Comparison of ENCODE assay signal across 11 mouse cellular contexts in genomic region chr2:160369653-160370420, GRCm38 (mm10). TPM values are rescaled to one million over a fixed set of nuclear protein-coding genes. Genes with fewer than 3 reads are reported as not detected.
A peak's percentile ranks its signal among the peaks of the same experiment; 100 is the strongest.
DNase-seq lines count a peak whose midpoint lies in the region; ATAC-seq and TF ChIP-seq lines count a peak whose summit lies in the region.
"Had no signal": no experiment of that assay in that cellular context is flagged by ENCODE, and none has a peak within 500 bp of the region (broad histone marks: within the 10 kb centered on the region; RNA-seq: fewer than 3 reads in every experiment).

No protein-coding gene starts in this region.

- intact Hi-C loops in heart, postnatal 25 days (cut with DNase I): loop anchor here (2.0 to 10.0 kb wide), 4 partner anchors 308 to 1455 kb away; no protein-coding TSS in a partner anchor

- no peak for TF ChIP-seq CTCF in E14TG2a.4 (conservative IDR thresholded peaks at IDR 0.05; ENCODE audit: low read length)

- ATAC-seq in heart, embryonic 16.5 days (replicated peaks; ENCODE audit: extremely low read depth, insufficient read depth, low FRiP score): no peak
- ATAC-seq in embryonic facial prominence, embryonic 11.5 days (replicated peaks; ENCODE audit: insufficient number of reproducible peaks, low FRiP score, low TSS enrichment, low read depth): no peak
- ATAC-seq in limb, embryonic 12.5 days (ENCODE audit: insufficient number of reproducible peaks, insufficient read depth, low FRiP score, low TSS enrichment, low read depth): no peak

- no peaks in the 10 kb centered on the region for H3K9me3 ChIP-seq in heart, embryonic 16.5 days (replicated peaks; ENCODE audit: control insufficient read depth, low read length)
- peaks cover 11% of the 10 kb centered on the region for H3K9me3 ChIP-seq in E14TG2a.4 (ENCODE audit: low read length)
- no peaks in the 10 kb centered on the region for H3K9me3 ChIP-seq in embryonic facial prominence, embryonic 11.5 days (replicated peaks; ENCODE audit: control insufficient read depth, low read length)
- no peaks in the 10 kb centered on the region for H3K9me3 ChIP-seq in limb, embryonic 12.5 days

- peaks cover 71% of the 10 kb centered on the region for H3K27me3 ChIP-seq in heart, embryonic 16.5 days (ENCODE audit: control insufficient read depth, insufficient read depth, low read length)
- H3K27me3 ChIP-seq in E14TG2a.4 (ENCODE audit: insufficient read depth, low read length): peaks cover 99% of the 10 kb centered on the region
- H3K27me3 ChIP-seq in embryonic facial prominence, embryonic 11.5 days (ENCODE audit: control insufficient read depth, insufficient read depth, low read length): peaks cover 49% of the 10 kb centered on the region
- H3K27me3 ChIP-seq in limb, embryonic 12.5 days: peaks cover 87% of the 10 kb centered on the region

- 6% methylated on average over 25 of the region's 25 CpGs for WGBS in heart, embryonic 16.5 days
- WGBS in embryonic facial prominence, embryonic 11.5 days: 2% methylated on average over 25 of the region's 25 CpGs
- WGBS in limb, embryonic 12.5 days: 2% methylated on average over 25 of the region's 25 CpGs

- H3K4me3 ChIP-seq in heart, embryonic 16.5 days (ENCODE audit: low read length): peak overlapping the region; percentile 65
- H3K4me3 ChIP-seq in E14TG2a.4 (replicated peaks; ENCODE audit: low read length): peak overlapping the region; percentile 8; the same call in 1 of the 2 replicates
- peak overlapping the region; percentile 28; the same call in 1 of the 2 replicates for H3K4me3 ChIP-seq in embryonic facial prominence, embryonic 11.5 days (ENCODE audit: low read depth, low read length)
- H3K4me3 ChIP-seq in limb, embryonic 12.5 days (replicated peaks): peak overlapping the region; percentile 36

- H3K36me3 ChIP-seq in heart, embryonic 16.5 days (ENCODE audit: control insufficient read depth, insufficient read depth): no peaks in the 10 kb centered on the region
- no peaks in the 10 kb centered on the region for H3K36me3 ChIP-seq in E14TG2a.4 (ENCODE audit: insufficient read depth, low read length)
- no peaks in the 10 kb centered on the region for H3K36me3 ChIP-seq in embryonic facial prominence, embryonic 11.5 days (replicated peaks; ENCODE audit: control insufficient read depth, insufficient read depth, low read depth, low read length)
- H3K36me3 ChIP-seq in limb, embryonic 12.5 days: no peaks in the 10 kb centered on the region

- peaks cover 20% of the 10 kb centered on the region for H3K4me1 ChIP-seq in heart, embryonic 16.5 days (ENCODE audit: control insufficient read depth, insufficient read depth, low read length)
- H3K4me1 ChIP-seq in E14TG2a.4 (replicated peaks; ENCODE audit: low read depth, low read length): peaks cover 46% of the 10 kb centered on the region
- H3K4me1 ChIP-seq in embryonic facial prominence, embryonic 11.5 days (ENCODE audit: control insufficient read depth, insufficient read depth, low read length): peaks cover 8% of the 10 kb centered on the region
- H3K4me1 ChIP-seq in limb, embryonic 12.5 days (replicated peaks): peaks cover 50% of the 10 kb centered on the region

- DNase-seq in heart, postnatal 25 days (ENCODE audit: low spot score): no peak
- DNase-seq in embryonic facial prominence, embryonic 11.5 days (ENCODE audit: low spot score): no peak
- DNase-seq in spleen, adult 18-20 months: no peak
- DNase-seq in adrenal gland, adult 8-10 months: no peak
- no peak for DNase-seq in right cerebral cortex, postnatal 10 days (ENCODE audit: low spot score in 2 of 2)

- peak overlapping the region; percentile 99 for H3K4me2 ChIP-seq in heart, embryonic 16.5 days (ENCODE audit: low read depth, low read length)
- peak overlapping the region; percentile 89; the same call in 1 of the 2 replicates for H3K4me2 ChIP-seq in embryonic facial prominence, embryonic 11.5 days (ENCODE audit: low read depth, low read length)
- H3K4me2 ChIP-seq in limb, embryonic 12.5 days: peak overlapping the region; percentile 95

- no peak overlapping the region for H3K27ac ChIP-seq in heart, embryonic 16.5 days (ENCODE audit: low read length)
- H3K27ac ChIP-seq in embryonic facial prominence, embryonic 11.5 days (replicated peaks; ENCODE audit: low read depth, low read length): no peak overlapping the region
- no peak overlapping the region for H3K27ac ChIP-seq in limb, embryonic 12.5 days
- H3K27ac ChIP-seq: macrophage had no signal

- H3K9ac ChIP-seq in heart, embryonic 16.5 days (ENCODE audit: low read length): no peak overlapping the region
- H3K9ac ChIP-seq in embryonic facial prominence, embryonic 11.5 days (replicated peaks; ENCODE audit: low read length): no peak overlapping the region
- no peak overlapping the region for H3K9ac ChIP-seq in limb, embryonic 12.5 days (replicated peaks)

RNA-seq across cellular contexts. Expression of gene Mafb, which starts 3.0 kb away (rescaled TPM):
- polyA plus RNA-seq in heart, embryonic 16.5 days (2015; fragmentation: Nextera tagmentation; extraction: Ambion mirVana): 5.8 and 8.2 TPM in 2 replicates
- total RNA-seq in heart, postnatal 25 days (2021): 10 to 100 TPM; 11.2 to 13.1 TPM
- polyA plus RNA-seq in embryonic facial prominence, embryonic 11.5 days (2014; fragmentation: Nextera tagmentation; extraction: Ambion mirVana): 4.9 and 5.1 TPM in 2 replicates
- 9.1 and 10.3 TPM in 2 replicates for polyA plus RNA-seq in limb, embryonic 12.5 days (2016; fragmentation: Nextera tagmentation; extraction: Ambion mirVana)
- 10 to 100 TPM; 13.0 to 15.2 (median 14.0) TPM for total RNA-seq in adrenal gland, adult 8-10 months (2022)
- total RNA-seq: granulocyte monocyte progenitor cell, adult 5-6 weeks had no signal

RNA-seq across cellular contexts. Expression of gene Gm826, which starts 35.9 kb away (rescaled TPM):
- 12.0 and 12.7 TPM in 2 replicates for polyA plus RNA-seq in heart, embryonic 16.5 days (2015; fragmentation: Nextera tagmentation; extraction: Ambion mirVana)
- 1 to 10 TPM; 8.1 to 9.4 TPM for total RNA-seq in heart, postnatal 25 days (2021)
- not detected in 2 replicates for polyA plus RNA-seq in embryonic facial prominence, embryonic 11.5 days (2014; fragmentation: Nextera tagmentation; extraction: Ambion mirVana)
- not detected in 2 replicates for polyA plus RNA-seq in limb, embryonic 12.5 days (2016; fragmentation: Nextera tagmentation; extraction: Ambion mirVana)
- 1 to 10 TPM in 2 of 4 experiments, under 1 TPM in 2; 0.52 to 1.2 (median 0.83) TPM for total RNA-seq in adrenal gland, adult 8-10 months (2022)
- total RNA-seq: granulocyte monocyte progenitor cell, adult 5-6 weeks; layer of hippocampus, postnatal 25 days had no signal

Comparison
In these comparisons a context has a peak if more than half of its experiments do, and no peak if none do; other contexts are left out.
1. H3K4me3 ChIP-seq: peak in every context shown above with its lines; median percentile 65 in heart, embryonic 16.5 days; 36 in limb, embryonic 12.5 days; 28 in embryonic facial prominence, embryonic 11.5 days; 8 in E14TG2a.4.
2. RNA of gene Gm826, which starts 35.9 kb away (polyA plus RNA-seq): 12.0 to 12.7 TPM in heart, embryonic 16.5 days; not detected in embryonic facial prominence, embryonic 11.5 days and not detected in limb, embryonic 12.5 days; every median in the first group is over 10 times any median in the second.
3. Peak in every context shown above with its lines, with median percentiles within 50 percentile points of each other: H3K4me2 ChIP-seq.